Mouse (Mus musculus) right cerebral cortex, postnatal 25 days (tissue): ENCODE measurements at regions not wholly inside any gene's neighbourhood (a gene's known extent, or its start where the extent isn't known, plus 50 kb on each side); places are given as distances from the start of the nearest gene placed in this dataset.

Source experiments
- DNase-seq: peaks from one replicate; pipeline ENCODE4 v3.0.0; 2022

DNA sequence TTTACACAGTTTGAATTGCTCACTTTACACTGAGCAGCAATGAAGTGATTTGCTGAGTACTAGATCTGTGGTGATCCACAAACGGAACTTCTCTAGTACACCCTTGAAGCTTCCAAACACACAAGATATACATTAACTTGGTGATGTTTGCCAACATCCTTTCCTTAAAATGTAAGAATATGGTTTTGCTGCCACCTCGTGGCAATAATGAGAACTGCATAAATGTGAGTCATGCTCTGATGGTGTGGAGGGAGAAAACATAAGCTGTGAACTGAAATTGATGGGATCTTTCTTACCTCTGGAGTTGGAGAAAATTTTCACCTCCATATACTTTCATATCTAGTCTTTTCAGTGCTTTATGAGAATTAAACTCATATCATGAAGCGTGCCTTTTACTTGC lies 51.6 kb downstream of the Bex3 start:
- DNase-seq = peak; percentile 35

DNA sequence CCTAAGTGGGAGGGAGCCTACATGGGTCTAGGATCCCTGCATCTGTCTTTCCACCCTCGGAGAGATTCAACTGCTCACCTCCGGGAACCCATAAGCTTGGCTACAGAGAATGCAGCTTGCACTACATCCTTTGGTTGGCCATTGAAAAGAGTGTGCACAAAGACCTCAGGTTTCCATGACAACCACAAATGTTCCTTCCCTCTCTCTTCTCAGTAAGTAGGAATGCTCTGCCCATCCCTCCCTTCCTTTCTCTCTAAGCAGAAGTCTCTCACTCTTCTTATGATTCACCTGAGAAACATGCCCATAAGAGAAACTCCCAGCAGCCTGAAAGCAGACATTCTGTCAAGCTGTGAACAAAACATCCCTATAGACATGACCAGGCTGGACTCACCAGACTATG lies 95.8 kb downstream of the Bex3 start:
- DNase-seq = no peak
